Mouse (Mus musculus): Measurements from ENCODE around the gene 2610318N02Rik.

DNA sequence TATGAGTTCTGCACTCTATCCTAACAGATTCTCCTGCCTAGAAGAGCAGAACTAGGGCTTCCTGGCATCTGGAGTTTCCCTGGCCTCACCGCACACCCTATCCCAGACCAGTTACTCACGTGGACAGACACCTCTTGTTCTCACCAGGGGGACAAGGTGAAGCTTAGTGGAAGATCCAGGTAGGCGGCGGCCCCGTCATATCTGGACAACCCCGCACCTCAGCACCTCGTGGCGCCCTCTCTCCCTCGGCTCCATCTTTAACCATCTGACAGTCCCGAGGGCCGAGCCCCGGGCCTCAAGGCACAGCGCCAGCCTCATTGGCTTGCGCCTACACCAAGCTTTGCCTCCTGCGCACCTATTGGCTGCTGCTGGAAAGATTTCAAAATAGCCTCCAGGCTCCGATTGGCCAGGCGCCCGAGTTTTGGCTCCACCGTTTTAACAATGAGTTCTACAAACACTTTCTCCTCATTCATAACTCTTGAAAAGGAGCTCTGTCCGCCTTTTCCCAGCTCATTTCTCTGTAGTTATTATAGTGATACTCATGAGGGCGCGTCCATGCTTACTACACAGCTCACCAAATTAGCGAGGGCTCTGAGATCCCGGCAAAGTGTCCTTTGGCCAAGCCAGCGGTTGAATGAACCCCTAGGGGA is at the start of gene 2610318N02Rik:
- TF ChIP-seq CTCF (IDR thresholded peaks at IDR 0.05; ENCODE audit: borderline replicate concordance, extremely low read depth, insufficient read depth, insufficient read length) (no peak), POLR2A (IDR thresholded peaks at IDR 0.05; ENCODE audit: borderline replicate concordance, extremely low read depth, insufficient read depth, insufficient read length, poor library complexity, severe bottlenecking) (peak; percentile 41; the same call in 1 of the 2 replicates)

Data from brain, embryonic 14.5 days (tissue).